Mouse (Mus musculus) cerebellum, adult 9-11 months (tissue): ENCODE results near the gene Ffar3.

ENCODE experiments used
- DNase-seq: peaks from one replicate; pipeline ENCODE4 v3.0.0; 2022

Ffar3 gene

GRCm38 (mm10) chr7:30856078-30856477 lies at the start of gene Ffar3:
TSS of gene Ffar3 (minus strand) at chr7:30856178.
- no peak for DNase-seq

GRCm38 (mm10) chr7:30904042-30904441 lies 48.1 kb upstream of the Ffar3 start:
- no peak for DNase-seq

GRCm38 (mm10) chr7:30895217-30895616 lies 39.2 kb upstream of the Ffar3 start:
- DNase-seq = no peak

DNA sequence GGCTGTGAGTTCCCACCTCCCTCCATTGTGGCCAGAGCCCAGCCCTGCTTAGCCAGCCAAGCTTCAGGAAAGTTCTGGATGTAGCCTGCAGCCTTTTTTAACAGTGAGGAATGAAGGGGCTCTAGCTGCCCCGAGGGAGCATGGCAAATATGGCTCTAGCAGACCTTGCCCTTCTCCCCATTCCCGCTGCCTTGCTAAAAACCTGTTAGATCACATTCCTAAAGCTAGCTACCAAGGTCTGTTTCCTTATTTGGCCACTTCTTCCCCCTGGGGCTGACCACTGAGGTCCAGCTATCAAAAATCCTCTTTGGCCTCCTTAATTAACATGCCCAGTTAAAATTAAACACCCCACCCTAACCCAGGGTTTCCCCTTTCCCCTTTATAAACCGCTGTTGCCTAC lies 36.5 kb upstream of the Ffar3 start:
- no peak for DNase-seq

- DNase-seq = no peak
Measured at GRCm38 (mm10) chr7:30891746-30892145, 35.8 kb upstream of the Ffar3 start.

- no peak for DNase-seq
Measured at GRCm38 (mm10) chr7:30890681-30891080, 34.7 kb upstream of the Ffar3 start.

DNA sequence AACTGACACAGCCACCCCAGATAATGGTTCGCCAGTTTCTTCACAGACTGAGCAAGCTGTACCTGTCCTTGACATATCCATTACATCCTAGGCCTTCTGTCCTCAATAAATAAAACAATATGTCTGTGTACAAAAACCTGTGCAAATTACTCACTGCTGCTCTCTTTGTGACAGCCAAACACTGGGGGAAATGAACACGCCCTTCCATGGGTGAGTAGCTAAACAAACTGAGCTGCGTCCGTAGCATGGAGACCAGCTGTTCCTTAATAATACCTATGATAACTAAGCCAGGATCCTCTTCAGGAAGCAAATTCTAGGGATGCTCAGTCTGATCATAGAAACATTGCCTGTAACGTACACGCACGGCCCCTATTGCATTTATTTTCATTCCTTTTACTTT lies 32.8 kb upstream of the Ffar3 start:
- DNase-seq = no peak

- DNase-seq = no peak
Measured at GRCm38 (mm10) chr7:30887568-30888188, 31.7 kb upstream of the Ffar3 start.

- no peak for DNase-seq
Measured at GRCm38 (mm10) chr7:30886852-30887251, 30.9 kb upstream of the Ffar3 start.

- no peak for DNase-seq
Measured at GRCm38 (mm10) chr7:30884047-30884446, 28.1 kb upstream of the Ffar3 start.

GRCm38 (mm10) chr7:30881367-30881766 lies 25.4 kb upstream of the Ffar3 start:
- DNase-seq = no peak

DNA sequence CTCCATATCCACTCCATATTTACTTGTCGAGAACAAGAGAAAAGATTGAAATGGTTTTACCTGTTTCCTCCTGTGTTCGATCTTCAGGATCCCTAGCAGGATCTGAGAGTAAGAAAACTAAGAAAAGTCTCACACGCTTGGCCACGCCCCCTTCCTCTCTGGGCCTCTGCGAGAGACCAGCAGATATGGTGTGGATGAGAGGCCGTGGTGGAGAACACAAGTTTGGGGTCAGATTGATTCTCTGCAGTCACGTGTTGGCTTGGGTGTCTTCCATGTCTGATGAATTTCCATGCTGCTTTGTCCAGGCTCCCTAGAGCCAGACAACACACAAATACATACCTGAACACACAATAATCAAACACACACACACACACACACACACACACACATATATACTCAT lies 24.2 kb upstream of the Ffar3 start, which contains the start of gene Cd22:
Cd22 (minus strand) TSS at position 167 of the 400 bp plus-strand sequence.
- no peak for DNase-seq

- no peak for DNase-seq
Measured at GRCm38 (mm10) chr7:30878950-30879349, 23.0 kb upstream of the Ffar3 start.

DNA sequence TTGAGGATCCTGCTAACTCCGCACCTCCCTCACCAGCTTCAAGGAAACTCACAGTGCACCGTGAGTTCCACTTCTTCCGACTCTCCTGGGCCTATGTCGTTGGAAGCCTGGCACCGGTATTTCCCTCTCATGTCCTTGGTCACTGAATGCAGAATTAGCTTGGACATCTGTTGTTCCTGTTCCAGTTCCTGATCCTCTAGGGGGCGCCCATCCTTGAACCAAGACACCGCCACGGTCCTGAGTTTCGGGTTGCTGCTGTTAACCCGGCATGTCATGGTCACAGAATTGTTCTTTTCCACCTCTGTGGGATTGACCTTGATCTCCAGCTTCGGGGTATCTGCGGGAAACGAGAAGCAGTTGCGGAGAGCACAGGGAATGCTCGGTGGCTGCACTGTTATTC lies 17.1 kb upstream of the Ffar3 start:
- peak; percentile 51 for DNase-seq

DNA sequence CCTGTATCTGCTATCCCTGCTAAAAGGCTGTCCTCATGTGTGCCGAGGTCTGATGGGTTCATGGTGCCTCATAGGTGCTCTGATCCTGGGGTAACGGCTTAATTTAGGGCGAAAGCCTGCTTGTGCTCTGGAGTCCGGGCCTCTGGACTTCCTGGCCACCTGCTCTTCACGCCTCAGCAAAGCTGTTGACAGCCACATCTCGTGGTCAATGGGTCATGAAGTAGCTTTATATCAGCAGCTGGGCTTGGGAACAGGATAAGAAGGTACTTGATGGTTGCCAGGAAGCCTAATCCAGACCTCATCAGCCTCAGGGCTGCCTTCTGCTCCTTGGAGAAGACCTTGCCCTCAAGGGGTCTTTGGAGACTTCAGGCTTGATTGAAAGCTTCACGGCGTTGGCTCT lies 7.4 kb upstream of the Ffar3 start:
- no peak for DNase-seq

DNA sequence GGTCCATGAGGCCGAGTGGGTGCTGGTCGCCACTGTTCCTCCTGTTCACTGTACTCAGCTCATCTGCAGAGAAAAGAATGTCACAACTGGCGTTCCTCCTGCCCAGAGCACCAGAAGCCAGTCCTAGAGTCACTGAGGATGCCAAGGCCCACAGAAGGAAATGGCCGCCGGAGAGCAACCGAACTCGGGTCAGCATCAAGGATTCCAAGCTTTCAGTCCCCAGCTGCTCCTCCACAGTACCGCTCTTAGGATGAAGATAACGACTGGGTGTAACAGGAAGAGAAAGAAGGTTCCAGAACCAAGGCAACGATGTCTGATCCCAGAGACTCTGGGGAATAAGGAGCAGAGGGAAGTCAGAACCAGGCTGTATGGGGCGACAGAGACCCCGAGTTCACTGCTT lies 5.5 kb upstream of the Ffar3 start, which contains the start of gene Ffar1:
Ffar1 (minus strand) TSS at position 101 of the 400 bp plus-strand sequence.
- no peak for DNase-seq

- DNase-seq = peak; percentile 14
Measured at GRCm38 (mm10) chr7:30859635-30860402, 3.8 kb upstream of the Ffar3 start.

DNA sequence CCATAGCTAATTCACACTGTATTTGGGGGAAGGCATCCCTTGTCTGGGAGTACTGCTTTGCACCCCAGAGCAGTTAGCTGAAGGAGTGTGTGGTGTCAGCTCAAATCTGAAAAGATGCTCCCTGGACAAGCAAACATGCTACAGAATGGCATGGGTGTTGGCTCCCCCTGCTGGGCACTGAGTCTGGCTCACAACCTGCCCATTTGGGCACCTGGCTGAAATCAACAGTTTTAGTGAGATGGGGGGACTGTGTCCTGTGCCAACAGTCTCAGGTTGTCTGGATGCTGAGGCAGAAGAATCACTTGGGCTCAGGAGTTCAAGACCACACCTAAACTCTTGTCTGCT lies 3.3 kb upstream of the Ffar3 start:
- peak; percentile 16 for DNase-seq

DNA sequence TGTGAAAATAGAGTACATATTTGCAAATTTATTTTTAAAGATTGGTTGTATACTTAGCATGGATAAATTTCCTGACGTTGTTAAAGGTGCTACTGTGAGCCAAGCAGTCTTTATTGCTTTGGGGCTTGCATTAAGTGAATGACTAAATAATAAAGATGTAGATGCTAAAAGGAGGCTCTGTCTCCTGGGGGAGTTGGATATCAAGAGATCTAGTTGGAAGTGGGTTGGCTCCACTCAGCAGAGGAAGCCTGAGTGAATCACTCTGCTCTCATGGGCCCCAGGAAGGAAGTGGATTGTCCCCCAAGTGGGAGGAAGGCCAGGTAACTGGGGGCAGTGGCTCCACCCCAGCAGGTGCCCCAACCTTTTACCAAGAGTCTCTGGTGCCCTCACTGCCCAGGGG lies 1.8 kb upstream of the Ffar3 start:
- DNase-seq = no peak

DNA sequence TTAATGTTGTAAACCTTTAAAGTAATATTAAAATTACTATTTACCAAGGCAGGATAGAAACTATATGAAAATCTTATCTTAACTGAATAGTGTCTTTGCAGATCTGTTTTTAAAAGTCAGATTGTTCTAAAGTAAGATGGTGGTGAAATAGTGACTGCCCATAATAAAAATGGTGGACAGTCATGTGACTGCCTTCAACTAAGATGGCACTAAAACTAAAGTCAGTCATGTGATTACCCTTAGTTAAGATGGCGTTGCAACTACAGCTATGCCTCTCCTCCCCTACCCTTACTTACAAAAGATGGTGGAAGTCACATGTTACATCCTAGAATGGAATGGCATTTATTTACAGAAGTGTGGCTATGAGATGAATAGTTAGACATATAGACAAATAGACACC lies 4.6 kb downstream of the Ffar3 start:
- no peak for DNase-seq

DNA sequence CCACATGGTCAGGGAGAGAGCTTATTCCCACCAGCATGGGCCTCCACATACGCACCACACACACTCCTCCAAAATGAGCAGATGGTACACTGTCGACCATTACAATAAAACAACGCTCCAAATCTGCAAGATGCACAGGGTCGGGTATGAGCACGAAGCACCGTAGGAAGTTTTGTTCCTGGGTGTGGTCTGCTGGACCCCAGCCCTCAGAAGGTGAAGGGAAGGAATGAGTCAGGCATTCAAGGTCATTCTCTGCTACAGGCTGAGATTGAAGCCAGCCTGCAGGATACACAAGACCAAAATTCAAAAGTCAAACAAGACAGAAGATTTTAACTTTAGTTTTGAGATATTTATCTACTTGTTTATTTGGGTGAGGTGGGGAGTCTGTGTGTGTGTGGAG lies 8.0 kb downstream of the Ffar3 start:
- DNase-seq = no peak

DNA sequence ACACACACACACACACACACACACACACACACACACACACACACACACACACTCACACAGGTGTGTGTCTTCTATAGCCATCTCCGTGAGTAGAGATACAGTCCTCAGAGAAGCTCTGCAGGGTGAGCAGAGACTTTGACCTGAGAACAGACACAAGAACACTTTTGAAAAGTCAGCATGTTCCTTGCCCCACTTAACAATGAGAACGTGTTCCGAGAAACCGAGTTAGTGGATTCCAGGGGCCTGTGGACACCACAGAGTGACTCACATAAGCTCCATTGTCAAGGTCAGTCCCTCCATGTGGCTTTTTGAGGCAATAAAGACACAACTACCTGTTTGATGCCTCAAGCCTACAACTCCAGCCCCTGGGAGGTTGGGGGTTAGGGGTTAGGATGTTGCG lies 8.6 kb downstream of the Ffar3 start:
- no peak for DNase-seq

- no peak for DNase-seq
Measured at GRCm38 (mm10) chr7:30846505-30847053, 9.4 kb downstream of the Ffar3 start.

- DNase-seq = no peak
Measured at GRCm38 (mm10) chr7:30844676-30845297, 11.2 kb downstream of the Ffar3 start.
